Mouse (Mus musculus) megakaryocyte, embryonic 14.5 days (primary cell): Measurements from ENCODE around the gene Dennd2a.

Experiments used
- FLI1 ChIP-seq: IDR thresholded peaks from 2 replicates; pipeline ENCODE4 v1.6.1; 2012; ENCODE audit warnings: low read length, inconsistent platforms, mixed read lengths
- GATA1 ChIP-seq: IDR thresholded peaks from 3 replicates; pipeline ENCODE4 v1.6.1; 2012; ENCODE audit warnings: mixed read lengths, low read length, inconsistent platforms, borderline replicate concordance

GRCm38 (mm10) chr6:39450580-39450979, 107.1 kb downstream of the Dennd2a start:
- no peak for TF ChIP-seq GATA1
- TF ChIP-seq FLI1 = no peak
